Mouse (Mus musculus): ENCODE measurements around the gene Lsm7. TPM values are rescaled to one million over a fixed set of nuclear protein-coding genes. Genes with fewer than 3 reads are reported as not detected.

The Lsm7 gene
- polyA plus RNA-seq, 2 experiments: 371 to 417 TPM

- Histone ChIP-seq H3K4me1 (ENCODE audit: control insufficient read depth, insufficient read depth, low read length) (peaks cover 10% of the 10 kb centered on the region), H3K4me2 (replicated peaks; ENCODE audit: low read depth, low read length, severe bottlenecking) (0 out of 2 replicates have a peak overlapping the region, but pooled peaks have one; percentile 14), H3K27me3 (ENCODE audit: control insufficient read depth, insufficient read depth, low read length) (no peaks in the 10 kb centered on the region), H3K9me3 (ENCODE audit: control insufficient read depth, low read length) (no peaks in the 10 kb centered on the region), H3K36me3 (ENCODE audit: control insufficient read depth, insufficient read depth, low read length) (peaks cover 15% of the 10 kb centered on the region), H3K27ac (replicated peaks; ENCODE audit: low read depth, low read length) (no peak overlapping the region), H3K9ac (ENCODE audit: low read depth, low read length, severe bottlenecking) (no peak overlapping the region), H3K4me3 (replicated peaks; ENCODE audit: low read length) (no peak overlapping the region)
- TF ChIP-seq POLR2A (IDR thresholded peaks at IDR 0.05; ENCODE audit: borderline replicate concordance, extremely low read depth, insufficient read depth, insufficient read length): no peak
- DNase-seq (ENCODE audit: low spot score): no peak
- no peak for ATAC-seq (ENCODE audit: low FRiP score, low read depth)
- 39% methylated on average over 32 of the region's 41 CpGs for WGBS
Measured at GRCm38 (mm10) chr10:80897861-80898510, 43.0 kb upstream of the Lsm7 start.

- WGBS: 71% methylated on average over 24 of the region's 24 CpGs
- Histone ChIP-seq H3K4me2 (replicated peaks; ENCODE audit: low read depth, low read length, severe bottlenecking) (no peak overlapping the region), H3K9ac (ENCODE audit: low read depth, low read length, severe bottlenecking) (no peak overlapping the region), H3K4me3 (replicated peaks; ENCODE audit: low read length) (no peak overlapping the region), H3K4me1 (ENCODE audit: control insufficient read depth, insufficient read depth, low read length) (peaks cover 10% of the 10 kb centered on the region), H3K27ac (replicated peaks; ENCODE audit: low read depth, low read length) (no peak overlapping the region), H3K27me3 (ENCODE audit: control insufficient read depth, insufficient read depth, low read length) (no peaks in the 10 kb centered on the region), H3K9me3 (ENCODE audit: control insufficient read depth, low read length) (no peaks in the 10 kb centered on the region), H3K36me3 (ENCODE audit: control insufficient read depth, insufficient read depth, low read length) (peaks cover 9% of the 10 kb centered on the region)
- DNase-seq (ENCODE audit: low spot score): no peak
- ATAC-seq (ENCODE audit: low FRiP score, low read depth): no peak
- TF ChIP-seq POLR2A (IDR thresholded peaks at IDR 0.05; ENCODE audit: borderline replicate concordance, extremely low read depth, insufficient read depth, insufficient read length): no peak
Measured at GRCm38 (mm10) chr10:80896581-80897485, 41.8 kb upstream of the Lsm7 start.

- no peak for ATAC-seq (ENCODE audit: low FRiP score, low read depth)
- Histone ChIP-seq H3K4me2 (replicated peaks; ENCODE audit: low read depth, low read length, severe bottlenecking) (no peak overlapping the region), H3K9me3 (ENCODE audit: control insufficient read depth, low read length) (no peaks in the 10 kb centered on the region), H3K9ac (ENCODE audit: low read depth, low read length, severe bottlenecking) (no peak overlapping the region), H3K36me3 (ENCODE audit: control insufficient read depth, insufficient read depth, low read length) (peaks cover 9% of the 10 kb centered on the region), H3K27ac (replicated peaks; ENCODE audit: low read depth, low read length) (no peak overlapping the region), H3K4me1 (ENCODE audit: control insufficient read depth, insufficient read depth, low read length) (peaks cover 10% of the 10 kb centered on the region), H3K27me3 (ENCODE audit: control insufficient read depth, insufficient read depth, low read length) (no peaks in the 10 kb centered on the region), H3K4me3 (replicated peaks; ENCODE audit: low read length) (no peak overlapping the region)
- no peak for TF ChIP-seq POLR2A (IDR thresholded peaks at IDR 0.05; ENCODE audit: borderline replicate concordance, extremely low read depth, insufficient read depth, insufficient read length)
- no peak for DNase-seq (ENCODE audit: low spot score)
- 83% methylated on average over 6 of the region's 6 CpGs for WGBS
Measured at GRCm38 (mm10) chr10:80895697-80896096, 40.7 kb upstream of the Lsm7 start.

DNA sequence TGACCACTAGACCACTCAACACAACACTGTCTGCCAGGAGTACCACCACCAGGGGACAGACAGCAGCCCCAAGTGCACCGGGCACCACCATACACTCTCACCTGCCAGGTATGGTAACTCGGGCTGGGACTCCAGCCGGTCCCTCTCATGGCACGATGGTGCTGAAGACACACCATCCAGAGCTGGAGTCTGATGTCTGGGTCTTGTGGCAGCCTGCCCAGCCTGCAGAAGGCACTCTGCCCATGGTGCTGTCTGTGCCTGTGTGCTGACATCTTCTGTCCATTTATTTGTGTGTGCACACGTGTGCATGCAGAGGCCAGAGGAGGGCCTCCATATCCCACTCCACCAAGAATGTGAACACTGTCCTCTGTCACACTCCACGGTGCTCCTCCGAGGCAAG is 40.1 kb upstream of the Lsm7 start:
- WGBS: 86% methylated on average over 7 of the region's 7 CpGs
- no peak for ATAC-seq (ENCODE audit: low FRiP score, low read depth)
- no peak for TF ChIP-seq POLR2A (IDR thresholded peaks at IDR 0.05; ENCODE audit: borderline replicate concordance, extremely low read depth, insufficient read depth, insufficient read length)
- no peak overlapping the region for H3K9ac ChIP-seq (ENCODE audit: low read depth, low read length, severe bottlenecking)
- H3K36me3 ChIP-seq (ENCODE audit: control insufficient read depth, insufficient read depth, low read length): peaks cover 9% of the 10 kb centered on the region
- peaks cover 10% of the 10 kb centered on the region for H3K4me1 ChIP-seq (ENCODE audit: control insufficient read depth, insufficient read depth, low read length)
- no peak for DNase-seq (ENCODE audit: low spot score)
- H3K4me2 ChIP-seq (replicated peaks; ENCODE audit: low read depth, low read length, severe bottlenecking): no peak overlapping the region
- H3K27ac ChIP-seq (replicated peaks; ENCODE audit: low read depth, low read length): no peak overlapping the region
- no peaks in the 10 kb centered on the region for H3K9me3 ChIP-seq (ENCODE audit: control insufficient read depth, low read length)
- no peak overlapping the region for H3K4me3 ChIP-seq (replicated peaks; ENCODE audit: low read length)
- H3K27me3 ChIP-seq (ENCODE audit: control insufficient read depth, insufficient read depth, low read length): no peaks in the 10 kb centered on the region; the same call in 1 of the 2 replicates

GRCm38 (mm10) chr10:80887181-80887580 is 32.2 kb upstream of the Lsm7 start:
- TF ChIP-seq POLR2A (IDR thresholded peaks at IDR 0.05; ENCODE audit: borderline replicate concordance, extremely low read depth, insufficient read depth, insufficient read length): no peak
- no peak for ATAC-seq (ENCODE audit: low FRiP score, low read depth)

More at GRCm38 (mm10) chr10:80887181-80887580, 32.2 kb upstream of the Lsm7 start:
- H3K27ac ChIP-seq (replicated peaks; ENCODE audit: low read depth, low read length): no peak overlapping the region
- H3K9ac ChIP-seq (ENCODE audit: low read depth, low read length, severe bottlenecking): no peak overlapping the region
- WGBS: 73% methylated on average over 11 of the region's 11 CpGs
- H3K36me3 ChIP-seq (ENCODE audit: control insufficient read depth, insufficient read depth, low read length): no peaks in the 10 kb centered on the region
- peaks cover 4% of the 10 kb centered on the region; the same call in 1 of the 2 replicates for H3K27me3 ChIP-seq (ENCODE audit: control insufficient read depth, insufficient read depth, low read length)
- no peaks in the 10 kb centered on the region for H3K4me1 ChIP-seq (ENCODE audit: control insufficient read depth, insufficient read depth, low read length)
- no peak overlapping the region for H3K4me2 ChIP-seq (replicated peaks; ENCODE audit: low read depth, low read length, severe bottlenecking)
- H3K9me3 ChIP-seq (ENCODE audit: control insufficient read depth, low read length): no peaks in the 10 kb centered on the region
- no peak overlapping the region for H3K4me3 ChIP-seq (replicated peaks; ENCODE audit: low read length)
- no peak for DNase-seq (ENCODE audit: low spot score)

Data from limb, embryonic 14.5 days (tissue).